Mouse (Mus musculus) heart, adult 2 months (tissue): Measurements from ENCODE around the gene Bclaf3. TPM values are rescaled to one million over a fixed set of nuclear protein-coding genes. Genes with fewer than 3 reads are reported as not detected.

Experiments
- DNase-seq, 2 experiments: peaks; one replicate each; pipeline ENCODE4 v3.0.0; 2021
- H3K27ac ChIP-seq: fragments of 200-600 bp; 2 replicates; pipeline ENCODE4 v1.8.1; 2022
- H3K27me3 ChIP-seq: fragments of 200-500 bp; 2 replicates; pipeline ENCODE4 v1.6.1; 2012; ENCODE audit warnings: mild to moderate bottlenecking, low read length, inconsistent platforms, mixed read lengths; ENCODE audit not compliant: control insufficient read depth, insufficient read depth
- H3K36me3 ChIP-seq: fragments of 200-500 bp; 2 replicates; pipeline ENCODE4 v1.6.1; 2012; ENCODE audit warnings: low read length, inconsistent platforms; ENCODE audit not compliant: control insufficient read depth, insufficient read depth
- H3K4me1 ChIP-seq: fragments of 200-500 bp; 2 replicates; pipeline ENCODE4 v1.6.1; 2011; ENCODE audit warnings: low read length; ENCODE audit not compliant: control insufficient read depth, insufficient read depth
- H3K4me3 ChIP-seq: fragments of 200-600 bp; 2 replicates; pipeline ENCODE4 v1.8.1; 2022
- H3K79me2 ChIP-seq: fragments of 200-500 bp; replicated peaks from 2 replicates; pipeline ENCODE4 v1.6.1; 2012; ENCODE audit warnings: mild to moderate bottlenecking, inconsistent platforms, low read length, moderate library complexity, mixed read lengths; ENCODE audit not compliant: control insufficient read depth, insufficient read depth
- H3K9ac ChIP-seq: fragments of 200-500 bp; 2 replicates; pipeline ENCODE4 v1.6.1; 2012; ENCODE audit warnings: low read depth, mild to moderate bottlenecking, control low read depth, inconsistent platforms, low read length, mixed read lengths
- CTCF ChIP-seq: fragments of 200-600 bp; IDR thresholded peaks from 2 replicates; pipeline ENCODE4 v1.8.1; 2022; ENCODE audit warnings: antibody characterized with exemption, mild to moderate bottlenecking, moderate library complexity
- EP300 ChIP-seq: fragments of 200-500 bp; IDR thresholded peaks from 2 replicates; pipeline ENCODE4 v1.6.1; 2011; ENCODE audit warnings: low read depth, low read length, control low read depth; ENCODE audit not compliant: insufficient read depth
- POLR2A ChIP-seq: fragments of 200-500 bp; IDR thresholded peaks from 2 replicates; pipeline ENCODE4 v1.6.1; 2011; ENCODE audit warnings: mild to moderate bottlenecking, low read depth, low read length, control low read depth; ENCODE audit not compliant: insufficient read depth
- WGBS: fragments of 180-500 bp; shearing (Covaris S2); methylation state at CpG from one replicate; pipeline ENCODE4 v1.1.7; 2018; 5-methylcytosine and 5-hydroxymethylcytosine counted together
- intact Hi-C: fragments of 180-260 bp; cut with DNase I; formaldehyde crosslinking; loops from one replicate; pipeline ENCODE4 v1.15.1; 2025
- polyA plus RNA-seq: library from polyadenylated mRNA; depleted of rRNA; stranded (reverse); fragments of >200 nt; gene quantifications from 2 replicates; pipeline ENCODE4 v1.2.3, GENCODE M21; 2012
- total RNA-seq, 2 experiments: library from RNA; stranded (reverse); gene quantifications; 2 replicates each; pipeline ENCODE4 v1.2.3; 2021

The Bclaf3 gene
- total and polyA plus RNA-seq, 3 experiments: 1.2 to 3.8 (median 2.9) TPM

- Histone ChIP-seq H3K79me2 (no peaks in the 10 kb centered on the region), H3K27ac (no peak overlapping the region), H3K27me3 (no peaks in the 10 kb centered on the region), H3K4me3 (no peak overlapping the region), H3K36me3 (no peaks in the 10 kb centered on the region), H3K4me1 (no peaks in the 10 kb centered on the region), H3K9ac (no peak overlapping the region)
- no peak for DNase-seq
- WGBS: 70% methylated on average over 2 of the region's 2 CpGs
- intact Hi-C loops: no loop called here
- no peak for TF ChIP-seq EP300
- no peak for TF ChIP-seq POLR2A
- TF ChIP-seq CTCF: no peak
Measured at GRCm38 (mm10) chrX:159604832-159605231, 78.3 kb downstream of the Bclaf3 start.

GRCm38 (mm10) chrX:159606936-159607335, 80.4 kb downstream of the Bclaf3 start:
- DNase-seq: no peak
- 42% methylated on average over 6 of the region's 6 CpGs for WGBS

DNA sequence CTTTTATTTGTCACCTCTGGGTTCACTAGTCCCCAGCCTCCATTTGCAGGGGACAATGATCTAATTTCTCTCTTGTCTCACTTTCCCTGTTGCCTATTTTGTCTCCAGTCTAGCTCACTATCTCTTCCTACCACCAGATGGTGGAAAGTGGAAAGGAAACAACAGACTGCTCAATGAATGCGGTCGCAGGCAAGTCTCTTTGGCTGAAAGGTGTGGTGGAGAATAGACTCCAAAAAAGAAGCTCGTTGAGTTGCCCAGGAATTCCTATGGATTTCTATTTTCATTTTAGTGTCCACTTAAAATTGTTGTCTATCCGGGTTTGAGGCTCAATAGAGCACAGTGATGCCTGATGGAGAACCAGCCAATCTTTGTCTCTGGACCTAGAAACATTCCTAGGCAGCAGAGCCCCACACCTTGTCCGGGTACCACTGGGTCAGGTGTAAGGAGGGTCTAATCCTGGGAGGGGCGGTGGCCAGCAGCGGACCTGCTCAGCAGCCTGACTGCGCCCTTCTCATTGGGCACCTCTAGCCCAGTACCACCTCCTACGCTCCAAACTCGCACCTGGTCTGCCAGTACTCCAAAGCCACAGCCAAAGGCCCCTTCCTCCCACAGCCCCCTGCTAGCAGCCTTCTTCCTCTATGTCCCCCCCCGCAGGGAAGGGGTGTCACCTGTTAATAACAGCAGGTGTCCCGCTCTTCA, 99.9 kb downstream of the Bclaf3 start:
- no peak for TF ChIP-seq POLR2A
- TF ChIP-seq CTCF: peak; percentile 71
- no peak for TF ChIP-seq EP300
- intact Hi-C loops: loop anchor here (2.0 to 10.0 kb wide), 4 partner anchors 126 to 488 kb away; no protein-coding TSS in a partner anchor

More at GRCm38 (mm10) chrX:159606936-159607335, 80.4 kb downstream of the Bclaf3 start:
- intact Hi-C loops: loop anchor here (2.0 kb wide), 1 partner anchor 76 kb away; no protein-coding TSS in a partner anchor
- H3K36me3 ChIP-seq: no peaks in the 10 kb centered on the region
- no peak overlapping the region for H3K9ac ChIP-seq
- no peak for TF ChIP-seq POLR2A
- TF ChIP-seq CTCF: peak; percentile 72
- no peak overlapping the region for H3K27ac ChIP-seq
- H3K4me1 ChIP-seq: no peaks in the 10 kb centered on the region
- H3K79me2 ChIP-seq: no peaks in the 10 kb centered on the region
- no peak overlapping the region for H3K4me3 ChIP-seq
- H3K27me3 ChIP-seq: no peaks in the 10 kb centered on the region

GRCm38 (mm10) chrX:159626907-159627587, 100.6 kb downstream of the Bclaf3 start, which contains the start of gene Sh3kbp1:
Gene Sh3kbp1, plus strand, starts transcription at chrX:159627272.
- Histone ChIP-seq H3K4me1 (no peaks in the 10 kb centered on the region), H3K9ac (peak within 1 kb of the TSS; percentile 74), H3K36me3 (no peaks in the 10 kb centered on the region), H3K79me2 (no peaks in the 10 kb centered on the region), H3K27me3 (no peaks in the 10 kb centered on the region), H3K4me3 (peak within 1 kb of the TSS; percentile 63), H3K27ac (peak within 1 kb of the TSS; percentile 56)
- intact Hi-C loops: loop anchor here (2.0 to 10.0 kb wide), 4 partner anchors 125 to 488 kb away; no protein-coding TSS in a partner anchor
- TF ChIP-seq EP300 (no peak), CTCF (peak; percentile 60), POLR2A (0 out of 2 replicates have a peak, but pooled peaks have one; percentile 19)
- WGBS: 16% methylated on average over 58 of the region's 60 CpGs
- peak; percentile 83 to 84 for DNase-seq

More for the DNA sequence above, 99.9 kb downstream of the Bclaf3 start:
- Histone ChIP-seq H3K4me1 (no peaks in the 10 kb centered on the region), H3K27ac (no peak overlapping the region), H3K79me2 (no peaks in the 10 kb centered on the region), H3K4me3 (peak overlapping the region; percentile 63), H3K27me3 (no peaks in the 10 kb centered on the region), H3K9ac (peak overlapping the region; percentile 43; the same call in 1 of the 2 replicates), H3K36me3 (no peaks in the 10 kb centered on the region)
- peak; percentile 2 to 28 for DNase-seq
- WGBS: 25% methylated on average over 12 of the region's 12 CpGs

GRCm38 (mm10) chrX:159627588-159628566, 101.4 kb downstream of the Bclaf3 start:
- H3K4me3 ChIP-seq: peak overlapping the region; percentile 63
- peak; percentile 43 to 48 for DNase-seq
- TF ChIP-seq EP300: no peak
- TF ChIP-seq CTCF: no peak
- no peak for TF ChIP-seq POLR2A
- no peaks in the 10 kb centered on the region for H3K79me2 ChIP-seq
- no peaks in the 10 kb centered on the region for H3K36me3 ChIP-seq
- H3K4me1 ChIP-seq: no peaks in the 10 kb centered on the region
- intact Hi-C loops: loop anchor here (2.0 to 10.0 kb wide), 4 partner anchors 124 to 487 kb away; no protein-coding TSS in a partner anchor
- H3K27me3 ChIP-seq: no peaks in the 10 kb centered on the region
- peak overlapping the region; percentile 56 for H3K27ac ChIP-seq
- H3K9ac ChIP-seq: peak overlapping the region; percentile 74
- 20% methylated on average over 51 of the region's 56 CpGs for WGBS
